Mouse (Mus musculus): ENCODE measurements around the gene Scp2.

- no peak for TF ChIP-seq CTCF (IDR thresholded peaks at IDR 0.05; ENCODE audit: low read depth, low read length)
- TF ChIP-seq POLR2AphosphoS5 (IDR thresholded peaks at IDR 0.05; ENCODE audit: insufficient replicate concordance, low read depth, low read length) = no peak
- TF ChIP-seq TAL1 (conservative IDR thresholded peaks at IDR 0.05; ENCODE audit: low read depth, low read length) = no peak
- TF ChIP-seq GATA1 (IDR thresholded peaks at IDR 0.05; ENCODE audit: borderline replicate concordance, low read length) = no peak
- no peak for TF ChIP-seq GATA2 (IDR thresholded peaks at IDR 0.05; ENCODE audit: borderline replicate concordance, low read depth, low read length)
Measured at GRCm38 (mm10) chr4:108046136-108046535, 98.7 kb downstream of the Scp2 start.

Measured in G1E (cell line).